Mouse (Mus musculus): ENCODE measurements around the gene Lxn.

The Lxn gene

GRCm38 (mm10) chr3:67459881-67460280 is 3.8 kb downstream of the Lxn start:
- no peak for DNase-seq (ENCODE audit: low read depth)

DNA sequence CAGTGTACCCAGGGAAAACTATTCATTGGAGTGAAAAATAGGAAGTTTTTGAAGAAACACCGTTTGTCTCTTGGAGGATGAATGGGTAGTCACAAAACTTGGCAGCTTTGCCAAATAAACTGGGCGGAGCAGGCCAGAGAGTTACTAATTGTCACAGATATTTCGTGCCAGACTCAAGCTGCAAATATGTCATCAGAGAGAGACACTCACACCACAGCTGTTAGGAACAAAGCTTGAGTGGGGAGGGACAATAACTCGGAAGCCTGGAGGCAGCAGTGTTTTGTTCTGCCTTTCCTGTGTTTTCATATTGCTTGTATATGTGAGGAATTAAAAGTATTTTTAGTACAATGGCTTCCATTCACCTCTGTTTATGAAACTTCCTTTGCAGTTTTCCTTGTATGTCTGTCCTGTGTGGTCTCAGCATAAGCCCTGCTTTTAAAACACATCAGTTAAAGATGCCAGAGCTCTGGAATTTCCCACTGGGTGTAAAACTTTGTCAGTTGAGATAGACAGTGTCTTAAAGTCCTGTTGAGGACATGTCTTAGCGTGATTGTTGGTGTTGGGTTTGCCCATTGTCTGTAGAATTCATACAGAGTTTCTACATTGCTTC is 13.0 kb downstream of the Lxn start:
- no peak for DNase-seq (ENCODE audit: low read depth)

DNA sequence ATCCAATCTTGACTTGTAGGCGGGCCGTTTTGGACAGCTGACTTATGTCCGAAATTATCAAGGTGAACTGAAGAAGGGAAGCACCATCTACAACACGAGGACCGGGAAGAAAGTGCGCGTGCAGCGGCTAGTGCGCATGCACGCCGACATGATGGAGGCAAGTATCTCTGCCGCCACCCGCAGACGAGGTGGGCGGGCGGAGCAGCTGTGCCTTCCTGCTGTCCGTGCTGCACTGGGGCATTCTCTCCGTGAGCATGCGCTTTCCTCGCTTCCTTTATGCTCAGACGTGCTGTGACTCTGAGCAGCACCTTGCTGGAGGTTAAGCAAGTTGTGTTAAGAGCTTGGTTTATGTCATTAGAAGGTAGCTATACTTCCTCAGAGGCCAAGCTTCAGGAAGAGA is 14.1 kb downstream of the Lxn start:
- no peak for DNase-seq (ENCODE audit: low read depth)

DNA sequence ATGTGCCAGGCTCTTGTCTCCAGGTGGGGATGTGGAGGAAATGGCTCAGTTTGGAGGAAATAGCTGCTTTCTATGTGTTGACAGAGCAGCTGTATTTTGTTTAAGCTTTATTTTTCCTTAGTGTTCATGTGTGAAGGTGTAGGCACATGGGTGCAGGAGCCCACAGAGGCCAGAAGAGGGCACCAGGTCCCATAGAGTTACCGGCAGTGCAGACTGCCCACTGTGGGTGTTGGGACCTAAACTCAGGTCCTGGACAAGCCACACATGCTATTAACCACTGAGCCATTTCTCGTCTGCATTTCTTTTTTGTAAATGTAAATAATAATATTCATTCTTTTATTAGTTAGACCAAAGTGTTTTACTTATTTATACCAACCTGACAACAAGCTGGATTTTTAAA is 16.6 kb downstream of the Lxn start:
- DNase-seq (ENCODE audit: low read depth) = peak; percentile 5

DNA sequence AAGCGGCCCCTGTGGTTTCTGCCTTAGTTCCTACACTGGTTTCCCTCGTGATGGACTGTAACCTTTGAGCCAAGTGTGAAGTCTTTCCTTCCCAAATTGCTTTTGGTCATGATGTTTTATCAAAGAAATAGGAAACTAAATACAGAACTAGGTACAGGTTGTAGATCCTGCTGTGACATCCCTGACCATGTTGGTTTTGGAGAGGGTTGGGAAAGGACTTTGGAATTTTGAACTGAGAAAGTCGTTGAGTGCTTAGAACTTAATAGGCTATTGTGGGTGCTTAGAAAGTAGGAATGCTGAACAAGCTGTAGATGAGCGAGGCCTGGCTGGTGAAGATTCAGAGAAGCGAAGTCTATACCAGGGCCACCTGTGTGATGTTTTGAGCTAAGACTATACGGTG is 29.7 kb downstream of the Lxn start:
- DNase-seq (ENCODE audit: low read depth) = no peak

GRCm38 (mm10) chr3:67429999-67430380 is 33.7 kb downstream of the Lxn start, which contains the start of gene Gfm1:
Gene Gfm1, plus strand, starts transcription at chr3:67430096.
- peak; percentile 90 for DNase-seq (ENCODE audit: low read depth)

GRCm38 (mm10) chr3:67429338-67429998 is 34.3 kb downstream of the Lxn start:
- DNase-seq (ENCODE audit: low read depth) = no peak

Measured in induced T-regulatory cell, adult 2 months (primary cell).